Mouse (Mus musculus) erythroblast, embryonic 14.5 days (primary cell): ENCODE results near the gene Pphln1. TPM values are rescaled to one million over a fixed set of nuclear protein-coding genes. Genes with fewer than 3 reads are reported as not detected.

Experiments
- H3K27me3 ChIP-seq: 2 replicates; pipeline ENCODE4 v1.6.1; 2012; ENCODE audit warnings: inconsistent platforms; ENCODE audit not compliant: control insufficient read depth
- H3K36me3 ChIP-seq: 2 replicates; pipeline ENCODE4 v1.6.1; 2012; ENCODE audit warnings: mild to moderate bottlenecking, inconsistent platforms; ENCODE audit not compliant: control insufficient read depth
- H3K4me1 ChIP-seq: 2 replicates; pipeline ENCODE4 v1.6.1; 2012; ENCODE audit warnings: inconsistent platforms; ENCODE audit not compliant: control insufficient read depth
- H3K4me3 ChIP-seq: replicated peaks from 2 replicates; pipeline ENCODE3; 2012; ENCODE audit warnings: moderate library complexity, mild to moderate bottlenecking, inconsistent platforms
- H3K9me3 ChIP-seq: 2 replicates; pipeline ENCODE4 v1.6.1; 2012; ENCODE audit warnings: low read length, inconsistent platforms, mixed read lengths; ENCODE audit not compliant: control insufficient read depth
- GATA1 ChIP-seq: IDR thresholded peaks from 2 replicates; pipeline ENCODE4 v1.6.1; 2012; ENCODE audit warnings: low read length, inconsistent platforms, mixed read lengths
- TAL1 ChIP-seq: IDR thresholded peaks from 3 replicates; pipeline ENCODE4 v1.6.1; 2012; ENCODE audit warnings: low read length, inconsistent platforms, mixed read lengths
- polyA plus RNA-seq: library from polyadenylated mRNA; stranded (reverse); fragments of >175 nt; gene quantifications from 2 replicates; pipeline ENCODE4 v1.2.3, GENCODE M21; 2012

Gene Pphln1
- polyA plus RNA-seq, 1 experiment, result 0.20 TPM

- peaks cover 18% of the 10 kb centered on the region for H3K36me3 ChIP-seq
- no peak overlapping the region for H3K4me3 ChIP-seq
- TF ChIP-seq TAL1, result no peak
- no peak for TF ChIP-seq GATA1
- no peaks in the 10 kb centered on the region for H3K27me3 ChIP-seq
- H3K4me1 ChIP-seq, result peaks cover 6% of the 10 kb centered on the region
- no peaks in the 10 kb centered on the region for H3K9me3 ChIP-seq
These were observed 81.3 kb downstream of the Pphln1 start for GRCm38 (mm10) chr15:93479445-93479844.

DNA sequence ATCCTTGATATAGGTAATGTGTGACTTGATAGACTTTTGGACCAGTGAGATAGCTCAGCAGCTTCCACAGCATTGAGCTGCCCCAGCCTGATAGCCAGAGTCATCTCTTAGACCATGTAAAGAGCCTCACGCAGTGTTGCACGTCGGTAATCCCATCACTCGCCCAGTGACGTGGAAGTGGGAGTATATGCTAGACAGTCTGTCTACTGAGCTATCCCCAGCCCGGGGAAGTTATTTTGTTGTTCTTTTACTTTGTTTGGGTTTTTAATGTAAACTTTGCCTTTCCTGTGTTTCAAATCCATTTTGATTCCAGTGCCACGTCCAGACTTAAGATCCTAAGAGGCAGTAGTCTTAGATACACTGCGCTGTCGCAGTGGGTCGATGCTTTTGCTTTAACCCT is 83.0 kb downstream of the Pphln1 start:
- H3K4me3 ChIP-seq, result no peak overlapping the region
- peaks cover 13% of the 10 kb centered on the region for H3K36me3 ChIP-seq
- no peaks in the 10 kb centered on the region for H3K9me3 ChIP-seq
- no peaks in the 10 kb centered on the region for H3K27me3 ChIP-seq
- TF ChIP-seq GATA1 (no peak), TAL1 (no peak)
- peaks cover 6% of the 10 kb centered on the region for H3K4me1 ChIP-seq

- TF ChIP-seq GATA1, result no peak
- no peak for TF ChIP-seq TAL1
- H3K9me3 ChIP-seq, result no peaks in the 10 kb centered on the region
- no peaks in the 10 kb centered on the region for H3K27me3 ChIP-seq
- no peaks in the 10 kb centered on the region for H3K4me1 ChIP-seq
- H3K36me3 ChIP-seq, result peaks cover 27% of the 10 kb centered on the region
- H3K4me3 ChIP-seq, result no peak overlapping the region
These were observed 86.1 kb downstream of the Pphln1 start for GRCm38 (mm10) chr15:93484261-93484710.

DNA sequence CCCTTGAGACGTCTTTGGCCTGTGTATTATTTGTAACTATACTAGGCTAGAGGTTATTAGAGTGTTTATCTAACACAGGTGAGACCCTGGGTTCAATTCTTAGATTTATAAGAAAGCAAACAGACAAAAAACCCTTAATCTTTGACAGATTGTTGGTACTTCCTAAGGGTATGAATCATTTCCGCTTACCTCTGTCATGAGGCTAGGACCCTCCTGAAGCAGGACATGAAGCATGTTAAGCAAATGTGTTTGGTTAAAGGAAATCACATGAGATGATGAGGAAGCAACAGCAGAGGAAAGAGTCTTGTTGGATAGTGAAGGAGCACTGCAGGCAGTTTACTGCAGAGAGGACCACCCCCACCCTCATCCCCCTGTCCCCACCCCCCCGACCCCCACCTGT is 87.1 kb downstream of the Pphln1 start:
- Histone ChIP-seq H3K27me3 (no peaks in the 10 kb centered on the region), H3K4me3 (no peak overlapping the region), H3K4me1 (no peaks in the 10 kb centered on the region), H3K36me3 (peaks cover 31% of the 10 kb centered on the region), H3K9me3 (no peaks in the 10 kb centered on the region)
- no peak for TF ChIP-seq GATA1
- TF ChIP-seq TAL1, result no peak

DNA sequence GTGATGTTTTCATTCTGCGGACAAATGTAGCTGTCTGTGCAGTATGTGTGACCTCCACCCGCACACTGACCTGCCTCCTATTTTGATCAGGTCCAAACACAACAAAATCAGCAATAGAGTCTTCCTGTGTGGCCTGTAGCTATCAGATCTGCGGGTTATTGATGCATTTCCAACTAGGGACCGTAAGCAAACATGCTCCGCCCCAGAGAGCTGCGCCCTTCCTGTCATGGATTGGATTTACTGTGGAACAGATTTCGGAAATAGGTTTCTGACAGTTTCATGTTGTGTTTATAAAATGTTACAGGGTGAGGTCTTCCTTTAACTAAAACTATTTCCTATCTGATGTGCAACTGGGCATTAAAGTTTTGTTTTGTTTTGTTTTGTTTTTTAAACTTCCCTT is 87.9 kb downstream of the Pphln1 start:
- Histone ChIP-seq H3K9me3 (no peaks in the 10 kb centered on the region), H3K36me3 (peaks cover 30% of the 10 kb centered on the region), H3K27me3 (no peaks in the 10 kb centered on the region), H3K4me3 (no peak overlapping the region), H3K4me1 (no peaks in the 10 kb centered on the region)
- TF ChIP-seq GATA1 (no peak), TAL1 (no peak)

GRCm38 (mm10) chr15:93489597-93489996 is 91.4 kb downstream of the Pphln1 start:
- H3K27me3 ChIP-seq, result no peaks in the 10 kb centered on the region
- H3K9me3 ChIP-seq, result no peaks in the 10 kb centered on the region
- no peak for TF ChIP-seq GATA1
- no peak for TF ChIP-seq TAL1
- no peak overlapping the region for H3K4me3 ChIP-seq
- peaks cover 38% of the 10 kb centered on the region for H3K36me3 ChIP-seq
- no peaks in the 10 kb centered on the region for H3K4me1 ChIP-seq

- Histone ChIP-seq H3K4me3 (no peak overlapping the region), H3K4me1 (no peaks in the 10 kb centered on the region), H3K9me3 (no peaks in the 10 kb centered on the region), H3K36me3 (peaks cover 42% of the 10 kb centered on the region), H3K27me3 (no peaks in the 10 kb centered on the region)
- no peak for TF ChIP-seq TAL1
- no peak for TF ChIP-seq GATA1
These were observed 96.5 kb downstream of the Pphln1 start for GRCm38 (mm10) chr15:93494700-93495099.

GRCm38 (mm10) chr15:93499866-93500265 is 101.7 kb downstream of the Pphln1 start:
- peaks cover 63% of the 10 kb centered on the region for H3K36me3 ChIP-seq
- no peak for TF ChIP-seq TAL1
- no peak for TF ChIP-seq GATA1
- no peak overlapping the region for H3K4me3 ChIP-seq
- no peaks in the 10 kb centered on the region for H3K27me3 ChIP-seq
- H3K9me3 ChIP-seq, result no peaks in the 10 kb centered on the region
- H3K4me1 ChIP-seq, result no peaks in the 10 kb centered on the region

- no peak for TF ChIP-seq GATA1
- TF ChIP-seq TAL1, result no peak
- H3K9me3 ChIP-seq, result no peaks in the 10 kb centered on the region
- peaks cover 68% of the 10 kb centered on the region for H3K36me3 ChIP-seq
- no peak overlapping the region for H3K4me3 ChIP-seq
- H3K4me1 ChIP-seq, result no peaks in the 10 kb centered on the region
- H3K27me3 ChIP-seq, result no peaks in the 10 kb centered on the region
These were observed 104.6 kb downstream of the Pphln1 start for GRCm38 (mm10) chr15:93502703-93503102.

DNA sequence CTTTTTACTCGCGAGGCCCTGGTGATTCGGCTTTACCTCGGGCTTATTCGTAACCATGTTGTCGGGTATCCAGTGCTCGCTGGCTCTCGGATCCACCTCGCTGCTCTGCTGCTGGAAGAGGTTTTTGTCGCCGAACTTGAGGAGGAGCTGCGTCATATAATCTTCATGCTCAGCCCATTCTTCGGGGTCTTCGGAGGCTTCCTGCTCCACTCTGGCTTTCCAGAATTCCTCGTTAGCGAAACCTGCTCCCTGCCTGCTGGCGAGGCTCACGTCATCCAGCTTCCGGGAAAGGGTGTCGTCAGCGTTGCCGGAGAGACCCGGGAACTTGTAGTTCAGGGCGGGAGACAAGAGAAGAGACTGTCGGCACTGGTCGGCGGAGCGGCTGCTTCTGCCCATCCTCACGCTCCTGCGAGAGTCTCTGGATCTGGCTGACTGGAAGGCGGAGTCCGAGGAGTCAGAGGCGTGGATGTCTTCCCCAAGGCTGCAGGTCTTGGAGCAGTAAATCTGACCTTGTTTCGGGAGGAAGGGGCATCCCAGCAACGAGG is 105.1 kb downstream of the Pphln1 start:
- no peak overlapping the region for H3K4me3 ChIP-seq
- peaks cover 62% of the 10 kb centered on the region for H3K36me3 ChIP-seq

More for the DNA sequence above, 105.1 kb downstream of the Pphln1 start:
- TF ChIP-seq TAL1, result no peak
- TF ChIP-seq GATA1, result no peak
- Histone ChIP-seq H3K27me3 (no peaks in the 10 kb centered on the region), H3K4me1 (no peaks in the 10 kb centered on the region), H3K9me3 (no peaks in the 10 kb centered on the region)
